Mouse (Mus musculus): Measurements from ENCODE around the gene Phlda2.

The Phlda2 gene

DNA sequence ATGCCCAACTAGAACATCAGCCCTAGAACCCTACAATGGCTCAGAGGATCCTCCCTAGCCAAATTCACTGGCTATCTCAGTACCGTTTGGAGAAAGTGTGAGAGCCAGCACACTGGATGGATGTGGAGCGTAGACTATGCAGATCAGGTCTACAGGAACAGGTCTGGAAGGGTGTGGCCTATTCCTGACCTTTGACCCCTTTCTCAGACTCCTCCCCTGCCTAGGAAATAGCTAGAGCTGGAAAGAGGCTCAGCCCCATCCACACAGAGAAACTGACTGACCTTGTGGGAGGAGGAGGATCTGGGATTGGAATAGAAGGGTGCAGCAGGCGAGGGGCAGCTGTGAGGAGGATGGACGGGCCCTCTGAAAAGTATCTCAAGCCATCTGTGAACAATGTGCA is 4.4 kb downstream of the Phlda2 start:
- Histone ChIP-seq H3K27me3 (ENCODE audit: insufficient read depth, low read length) (peaks cover 68% of the 10 kb centered on the region), H3K4me3 (replicated peaks; ENCODE audit: low read length) (peak overlapping the region; percentile 20; the same call in 1 of the 2 replicates), H3K4me1 (replicated peaks; ENCODE audit: low read depth, low read length) (peaks cover 58% of the 10 kb centered on the region), H3K9me3 (ENCODE audit: low read length) (no peaks in the 10 kb centered on the region), H3K36me3 (ENCODE audit: insufficient read depth, low read length) (peaks cover 6% of the 10 kb centered on the region; the same call in 1 of the 2 replicates)
- TF ChIP-seq NANOG (IDR thresholded peaks at IDR 0.05; ENCODE audit: borderline replicate concordance, low read length): no peak
- TF ChIP-seq CTCF (conservative IDR thresholded peaks at IDR 0.05; ENCODE audit: low read length): no peak
- TF ChIP-seq POU5F1 (IDR thresholded peaks at IDR 0.05; ENCODE audit: borderline replicate concordance, low read length): no peak

DNA sequence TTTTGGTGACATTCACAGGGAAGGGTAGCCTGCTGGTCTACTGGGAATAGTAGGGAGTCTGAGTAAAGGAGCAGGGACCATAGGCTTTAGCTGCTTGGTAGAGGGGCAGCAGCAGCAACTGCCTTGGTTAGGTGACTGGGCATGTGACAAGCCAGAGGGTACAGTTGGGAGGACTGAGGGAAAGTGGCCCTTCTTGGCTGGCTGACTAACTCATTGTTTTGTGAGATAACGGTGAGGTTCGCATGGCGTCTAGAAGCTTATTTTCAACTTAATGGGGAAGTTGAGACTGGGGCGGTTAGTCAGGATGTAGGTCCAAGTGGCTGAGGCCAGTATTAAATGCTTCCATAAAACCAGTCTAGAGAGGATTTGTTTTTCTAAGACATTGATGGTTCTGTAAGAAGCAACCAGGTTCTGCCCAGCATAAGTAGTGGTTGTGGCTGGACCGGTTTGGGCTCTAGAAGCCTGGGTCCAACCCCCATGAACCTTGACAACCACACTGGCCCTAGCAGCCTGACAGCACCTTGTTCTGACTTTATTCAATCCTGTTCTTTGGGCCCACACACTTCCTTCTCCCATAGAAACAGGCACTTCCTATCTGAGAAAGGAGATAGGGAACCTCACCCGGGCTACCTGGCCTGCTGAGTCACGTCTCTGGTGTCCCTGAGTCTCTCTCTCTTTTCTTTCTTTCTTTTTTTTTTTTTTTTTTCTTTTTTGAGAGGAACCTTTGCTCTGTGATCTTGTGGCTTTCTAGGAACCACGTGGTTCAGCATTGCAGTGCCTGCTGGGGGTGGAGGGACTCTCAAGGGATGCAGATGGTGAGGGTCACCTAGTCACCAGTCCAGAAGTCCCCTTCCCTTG is 7.6 kb downstream of the Phlda2 start:
- peaks cover 40% of the 10 kb centered on the region for H3K4me1 ChIP-seq (replicated peaks; ENCODE audit: low read depth, low read length)
- TF ChIP-seq CTCF (conservative IDR thresholded peaks at IDR 0.05; ENCODE audit: low read length) (no peak), NANOG (IDR thresholded peaks at IDR 0.05; ENCODE audit: borderline replicate concordance, low read length) (no peak), POU5F1 (IDR thresholded peaks at IDR 0.05; ENCODE audit: borderline replicate concordance, low read length) (no peak)
- H3K27me3 ChIP-seq (ENCODE audit: insufficient read depth, low read length): peaks cover 72% of the 10 kb centered on the region
- no peak overlapping the region for H3K4me3 ChIP-seq (replicated peaks; ENCODE audit: low read length)
- peaks cover under 1% of the 10 kb centered on the region; the same call in 1 of the 2 replicates for H3K36me3 ChIP-seq (ENCODE audit: insufficient read depth, low read length)
- H3K9me3 ChIP-seq (ENCODE audit: low read length): no peaks in the 10 kb centered on the region

DNA sequence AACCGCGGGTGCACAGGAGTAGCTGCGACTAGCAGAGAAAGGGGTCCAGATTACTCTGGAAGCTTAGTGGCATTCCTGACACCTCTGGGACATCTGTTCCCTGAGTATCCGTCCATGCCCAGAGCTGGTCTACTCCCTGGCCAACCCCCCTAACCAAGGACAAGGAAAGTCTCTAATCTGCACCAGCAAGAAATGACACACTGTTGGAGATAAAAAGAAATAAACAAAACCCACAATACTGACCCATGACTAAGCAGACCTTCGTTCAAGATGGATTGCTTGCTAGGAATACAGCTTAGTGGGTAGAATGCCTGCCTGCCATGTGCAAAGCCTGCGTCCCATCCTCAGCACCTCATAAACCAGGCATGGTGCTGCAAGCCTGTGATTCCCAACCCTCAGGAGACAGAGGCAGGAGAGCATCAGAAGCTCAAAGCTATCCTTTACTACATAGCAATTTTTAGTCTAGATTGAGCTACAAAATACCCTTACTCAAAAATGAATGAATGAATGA is 9.3 kb downstream of the Phlda2 start:
- Histone ChIP-seq H3K4me3 (replicated peaks; ENCODE audit: low read length) (no peak overlapping the region), H3K4me1 (replicated peaks; ENCODE audit: low read depth, low read length) (peaks cover 31% of the 10 kb centered on the region), H3K36me3 (ENCODE audit: insufficient read depth, low read length) (no peaks in the 10 kb centered on the region), H3K9me3 (ENCODE audit: low read length) (no peaks in the 10 kb centered on the region), H3K27me3 (ENCODE audit: insufficient read depth, low read length) (peaks cover 72% of the 10 kb centered on the region)
- no peak for TF ChIP-seq POU5F1 (IDR thresholded peaks at IDR 0.05; ENCODE audit: borderline replicate concordance, low read length)
- TF ChIP-seq CTCF (conservative IDR thresholded peaks at IDR 0.05; ENCODE audit: low read length): no peak
- TF ChIP-seq NANOG (IDR thresholded peaks at IDR 0.05; ENCODE audit: borderline replicate concordance, low read length): no peak

DNA sequence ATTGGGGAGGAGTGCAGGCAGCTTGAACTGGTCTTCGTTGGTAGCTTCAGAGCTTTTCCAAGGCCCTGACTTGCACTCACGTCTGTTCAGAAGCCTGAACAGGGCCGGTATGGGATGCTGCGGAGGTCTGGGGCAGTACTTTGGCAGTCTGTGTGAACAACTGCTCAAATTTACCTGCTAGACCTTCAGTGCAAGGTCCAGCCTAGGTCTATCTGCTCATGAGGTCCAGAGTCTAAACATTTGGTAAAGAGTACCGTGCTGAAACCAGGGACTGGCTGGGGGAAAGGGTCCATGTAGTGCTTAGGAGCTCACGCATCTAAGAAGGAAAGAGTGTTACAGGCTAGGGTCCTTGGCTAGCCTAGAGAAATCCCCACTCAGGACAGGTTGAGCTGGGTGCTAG is 13.2 kb downstream of the Phlda2 start:
- H3K4me1 ChIP-seq (replicated peaks; ENCODE audit: low read depth, low read length): peaks cover 18% of the 10 kb centered on the region
- no peak overlapping the region for H3K4me3 ChIP-seq (replicated peaks; ENCODE audit: low read length)
- H3K9me3 ChIP-seq (ENCODE audit: low read length): no peaks in the 10 kb centered on the region
- H3K27me3 ChIP-seq (ENCODE audit: insufficient read depth, low read length): peaks cover 86% of the 10 kb centered on the region
- no peak for TF ChIP-seq NANOG (IDR thresholded peaks at IDR 0.05; ENCODE audit: borderline replicate concordance, low read length)
- TF ChIP-seq CTCF (conservative IDR thresholded peaks at IDR 0.05; ENCODE audit: low read length): no peak
- no peak for TF ChIP-seq POU5F1 (IDR thresholded peaks at IDR 0.05; ENCODE audit: borderline replicate concordance, low read length)
- no peaks in the 10 kb centered on the region for H3K36me3 ChIP-seq (ENCODE audit: insufficient read depth, low read length)

DNA sequence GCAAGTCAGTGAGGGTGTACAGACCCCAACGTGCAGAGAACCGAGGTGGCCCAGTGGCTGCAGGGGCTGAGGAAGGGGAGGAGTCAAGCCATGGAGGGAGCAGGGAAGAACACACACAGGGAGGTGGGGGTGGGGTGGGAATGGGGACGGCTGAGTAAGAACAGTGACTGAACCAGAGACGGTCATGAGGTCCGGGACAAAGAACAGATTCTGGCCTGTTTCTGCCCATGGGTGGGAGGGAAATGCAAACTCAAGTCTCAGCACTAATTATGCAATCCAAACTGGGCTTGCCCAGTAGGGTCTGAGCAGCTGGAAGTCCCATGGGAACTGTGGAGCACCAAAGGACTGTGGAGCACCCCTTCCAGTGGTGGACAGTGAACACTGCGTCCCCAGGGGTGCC is 20.4 kb downstream of the Phlda2 start:
- H3K9me3 ChIP-seq (ENCODE audit: low read length): no peaks in the 10 kb centered on the region
- no peaks in the 10 kb centered on the region for H3K36me3 ChIP-seq (ENCODE audit: insufficient read depth, low read length)
- peaks cover 50% of the 10 kb centered on the region for H3K4me1 ChIP-seq (replicated peaks; ENCODE audit: low read depth, low read length)
- H3K4me3 ChIP-seq (replicated peaks; ENCODE audit: low read length): 0 out of 2 replicates have a peak overlapping the region, but pooled peaks have one; percentile 10
- TF ChIP-seq NANOG (IDR thresholded peaks at IDR 0.05; ENCODE audit: borderline replicate concordance, low read length) (no peak), CTCF (conservative IDR thresholded peaks at IDR 0.05; ENCODE audit: low read length) (no peak), POU5F1 (IDR thresholded peaks at IDR 0.05; ENCODE audit: borderline replicate concordance, low read length) (no peak)
- H3K27me3 ChIP-seq (ENCODE audit: insufficient read depth, low read length): peaks cover 71% of the 10 kb centered on the region

DNA sequence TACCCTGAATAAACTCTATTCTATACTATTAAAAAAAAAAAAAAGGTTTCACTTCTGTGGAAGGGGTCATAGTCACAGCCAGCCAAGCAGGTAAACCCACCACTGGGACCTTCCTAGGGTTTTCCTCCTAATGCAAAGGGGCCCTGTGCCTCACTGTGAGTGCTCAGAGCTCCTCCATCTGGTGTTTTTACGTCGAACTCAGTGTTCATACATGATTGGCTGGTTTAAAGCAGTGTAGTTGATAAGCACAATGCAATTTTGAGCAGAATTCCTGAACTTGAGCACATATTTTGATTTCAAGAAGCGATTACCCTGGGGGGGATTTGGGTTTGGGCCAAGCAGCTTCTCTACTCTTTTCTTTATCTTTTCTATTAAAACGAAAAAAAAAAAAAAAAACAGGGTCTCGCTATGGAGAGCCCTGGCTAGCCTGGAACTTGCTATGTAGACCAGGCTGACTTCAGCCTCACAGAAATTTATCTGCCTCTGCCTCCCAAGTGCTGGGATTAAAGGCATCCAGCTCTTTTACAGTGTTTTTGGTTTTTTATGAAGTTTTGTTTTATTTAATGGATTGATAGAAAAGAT is 21.1 kb downstream of the Phlda2 start:
- H3K9me3 ChIP-seq (ENCODE audit: low read length): no peaks in the 10 kb centered on the region
- H3K4me3 ChIP-seq (replicated peaks; ENCODE audit: low read length): no peak overlapping the region
- H3K27me3 ChIP-seq (ENCODE audit: insufficient read depth, low read length): peaks cover 66% of the 10 kb centered on the region
- TF ChIP-seq POU5F1 (IDR thresholded peaks at IDR 0.05; ENCODE audit: borderline replicate concordance, low read length): no peak
- no peak for TF ChIP-seq CTCF (conservative IDR thresholded peaks at IDR 0.05; ENCODE audit: low read length)
- no peak for TF ChIP-seq NANOG (IDR thresholded peaks at IDR 0.05; ENCODE audit: borderline replicate concordance, low read length)
- no peaks in the 10 kb centered on the region for H3K36me3 ChIP-seq (ENCODE audit: insufficient read depth, low read length)
- H3K4me1 ChIP-seq (replicated peaks; ENCODE audit: low read depth, low read length): peaks cover 54% of the 10 kb centered on the region

DNA sequence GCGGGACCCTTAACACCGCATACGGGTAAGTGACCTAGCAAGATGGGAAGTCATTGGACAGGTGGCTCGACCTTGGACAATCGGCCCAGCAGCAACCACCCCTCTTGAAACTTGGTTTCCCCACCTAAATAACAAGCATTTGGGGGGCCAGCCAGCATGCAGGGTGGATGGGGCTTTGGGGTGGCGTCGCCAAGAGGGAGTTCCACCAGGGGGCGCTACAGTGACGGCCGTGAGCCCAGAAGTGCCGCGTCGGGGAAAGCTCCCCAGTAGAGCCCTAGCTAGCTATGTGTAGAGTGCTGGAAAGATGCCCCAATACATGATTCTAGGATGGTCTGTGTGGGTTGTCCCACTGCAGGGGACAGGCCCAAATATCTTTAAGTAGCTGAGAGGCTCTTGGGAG is 22.5 kb downstream of the Phlda2 start:
- no peaks in the 10 kb centered on the region; the same call in 1 of the 2 replicates for H3K36me3 ChIP-seq (ENCODE audit: insufficient read depth, low read length)
- TF ChIP-seq NANOG (IDR thresholded peaks at IDR 0.05; ENCODE audit: borderline replicate concordance, low read length) (no peak), CTCF (conservative IDR thresholded peaks at IDR 0.05; ENCODE audit: low read length) (peak; percentile 84)
- peaks cover 63% of the 10 kb centered on the region for H3K27me3 ChIP-seq (ENCODE audit: insufficient read depth, low read length)
- no peaks in the 10 kb centered on the region for H3K9me3 ChIP-seq (ENCODE audit: low read length)
- peak overlapping the region; percentile 53 for H3K4me3 ChIP-seq (replicated peaks; ENCODE audit: low read length)
- peaks cover 65% of the 10 kb centered on the region for H3K4me1 ChIP-seq (replicated peaks; ENCODE audit: low read depth, low read length)

DNA sequence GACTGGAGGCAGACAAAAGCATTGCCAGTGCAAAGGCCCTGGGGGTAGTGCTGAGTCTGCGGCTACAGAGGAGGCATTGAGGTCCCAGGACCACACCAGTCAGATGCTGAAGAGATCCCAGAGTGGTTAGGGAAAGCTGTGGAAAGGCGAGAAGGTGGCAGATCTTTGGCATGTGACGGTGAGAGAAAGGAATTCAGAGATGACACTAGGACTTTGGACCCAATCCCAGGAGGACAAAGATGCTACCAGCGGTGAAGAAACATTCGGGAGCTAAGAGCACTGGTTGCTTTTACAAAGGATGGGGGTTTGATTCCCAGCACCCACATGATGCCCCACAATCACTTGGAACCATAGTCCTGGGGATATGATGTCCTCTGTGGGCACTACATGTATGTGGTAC is 25.1 kb downstream of the Phlda2 start:
- H3K36me3 ChIP-seq (ENCODE audit: insufficient read depth, low read length): no peaks in the 10 kb centered on the region; the same call in 1 of the 2 replicates
- H3K4me1 ChIP-seq (replicated peaks; ENCODE audit: low read depth, low read length): peaks cover 78% of the 10 kb centered on the region
- TF ChIP-seq CTCF (conservative IDR thresholded peaks at IDR 0.05; ENCODE audit: low read length) (no peak), NANOG (IDR thresholded peaks at IDR 0.05; ENCODE audit: borderline replicate concordance, low read length) (no peak), POU5F1 (IDR thresholded peaks at IDR 0.05; ENCODE audit: borderline replicate concordance, low read length) (no peak)
- no peaks in the 10 kb centered on the region for H3K9me3 ChIP-seq (ENCODE audit: low read length)
- H3K27me3 ChIP-seq (ENCODE audit: insufficient read depth, low read length): peaks cover 38% of the 10 kb centered on the region
- no peak overlapping the region for H3K4me3 ChIP-seq (replicated peaks; ENCODE audit: low read length)

Data from E14TG2a.4 (cell line).